ENCODE assay signal across 25 mouse cellular contexts in the genomic region with DNA sequence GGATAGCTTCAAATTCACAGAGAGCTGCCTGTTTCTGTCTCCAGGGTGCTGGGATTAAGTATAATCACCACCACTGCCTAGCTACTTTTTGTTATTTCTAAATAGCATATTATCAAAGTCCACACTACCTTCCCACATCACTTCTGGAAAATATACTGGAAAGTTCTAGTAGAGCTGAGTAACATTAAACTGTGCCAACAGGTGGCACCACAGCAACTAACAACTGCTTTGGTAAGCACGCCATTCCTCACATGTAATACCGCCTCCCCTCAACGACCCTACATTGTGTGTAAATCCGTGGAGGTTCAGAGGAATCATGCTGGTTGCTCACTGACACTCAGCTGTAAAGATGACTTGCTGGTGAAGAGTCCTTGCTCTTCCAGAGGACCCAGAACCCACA.
A peak's percentile ranks its signal among the peaks of the same experiment; 100 is the strongest.
DNase-seq lines count a peak whose midpoint lies in the region; ATAC-seq and TF ChIP-seq lines count a peak whose summit lies in the region.
"Had no signal": no experiment of that assay in that cellular context is flagged by ENCODE, and none has a peak within 500 bp of the region (broad histone marks: within the 10 kb centered on the region; RNA-seq: fewer than 3 reads in every experiment).

No protein-coding gene starts in this region.

- ATAC-seq in hindbrain, postnatal 0 days, result no peak
- no peak for ATAC-seq in kidney, embryonic 14.5 days (ENCODE audit: low FRiP score, low TSS enrichment)
- ATAC-seq: forebrain, embryonic 16.5 days; liver, postnatal 0 days; midbrain, embryonic 16.5 days had no signal

- 77% methylated on average over 4 of the region's 4 CpGs for WGBS in hindbrain, postnatal 0 days
- WGBS in hindbrain, embryonic 10.5 days, result 82% methylated on average over 4 of the region's 4 CpGs
- 72% methylated on average over 4 of the region's 4 CpGs for WGBS in kidney, embryonic 14.5 days

- no peak overlapping the region for H3K9ac ChIP-seq in hindbrain, postnatal 0 days (replicated peaks; ENCODE audit: low read length)
- H3K9ac ChIP-seq in kidney, embryonic 14.5 days (ENCODE audit: low read depth, low read length), result no peak overlapping the region
- H3K9ac ChIP-seq: heart, embryonic 15.5 days; hindbrain, embryonic 12.5 days; limb, embryonic 12.5 days; liver, postnatal 0 days had no signal

- H3K4me1 ChIP-seq in hindbrain, postnatal 0 days (ENCODE audit: insufficient read depth, low read length), result no peaks in the 10 kb centered on the region
- no peaks in the 10 kb centered on the region for H3K4me1 ChIP-seq in hindbrain, embryonic 10.5 days (replicated peaks)
- no peaks in the 10 kb centered on the region for H3K4me1 ChIP-seq in kidney, embryonic 14.5 days (ENCODE audit: control insufficient read depth, insufficient read depth, low read length)
- H3K4me1 ChIP-seq: forebrain, embryonic 10.5 days; heart, embryonic 15.5 days; hindbrain, embryonic 12.5 days; limb, embryonic 12.5 days; midbrain, embryonic 10.5 days had no signal

- peak; percentile 9 for DNase-seq in hindbrain, postnatal 0 days (ENCODE audit: low spot score)
- DNase-seq in hindbrain, embryonic 10.5 days (ENCODE audit: low spot score), result no peak
- peak; percentile 11 for DNase-seq in kidney, postnatal 14 days
- DNase-seq in ES-CJ7 (ENCODE audit: low read depth, low spot score), result peak; percentile 15
- peak; percentile 33 for DNase-seq in naive thymus-derived CD4-positive, alpha-beta T cell, adult 2 months (ENCODE audit: low read depth)
- DNase-seq in gastrocnemius, adult 2 months, result no peak
- DNase-seq: adrenal gland, adult 2 months; cerebellum, adult 18-20 months; cerebellum, postnatal 14 days; gastrocnemius, postnatal 14 days; liver, postnatal 0 days; right cerebral cortex, adult 18-20 months; right cerebral cortex, postnatal 4 days; thymus, postnatal 25 days had no signal

- no peak overlapping the region for H3K4me3 ChIP-seq in hindbrain, postnatal 0 days (ENCODE audit: low read length)
- no peak overlapping the region for H3K4me3 ChIP-seq in hindbrain, embryonic 10.5 days
- no peak overlapping the region for H3K4me3 ChIP-seq in kidney, embryonic 14.5 days (ENCODE audit: low read length)
- no peak overlapping the region for H3K4me3 ChIP-seq in gastrocnemius, adult 2 months
- H3K4me3 ChIP-seq: forebrain, embryonic 10.5 days; heart, embryonic 15.5 days; hindbrain, embryonic 12.5 days; limb, embryonic 12.5 days; midbrain, embryonic 10.5 days; myocyte had no signal

- H3K9me3 ChIP-seq in hindbrain, postnatal 0 days (ENCODE audit: low read length), result no peaks in the 10 kb centered on the region
- no peaks in the 10 kb centered on the region for H3K9me3 ChIP-seq in hindbrain, embryonic 10.5 days
- no peaks in the 10 kb centered on the region for H3K9me3 ChIP-seq in kidney, embryonic 14.5 days (ENCODE audit: control insufficient read depth, low read length)
- H3K9me3 ChIP-seq: forebrain, embryonic 10.5 days; heart, embryonic 15.5 days; hindbrain, embryonic 12.5 days; midbrain, embryonic 10.5 days had no signal

- H3K27ac ChIP-seq in hindbrain, postnatal 0 days, result no peak overlapping the region
- H3K27ac ChIP-seq in hindbrain, embryonic 10.5 days, result no peak overlapping the region
- H3K27ac ChIP-seq in kidney, embryonic 14.5 days (ENCODE audit: low read depth, low read length), result no peak overlapping the region
- H3K27ac ChIP-seq in gastrocnemius, adult 2 months, result no peak overlapping the region
- H3K27ac ChIP-seq: forebrain, embryonic 10.5 days; heart, embryonic 15.5 days; hindbrain, embryonic 12.5 days; limb, embryonic 12.5 days; macrophage; midbrain, embryonic 10.5 days had no signal

- TF ChIP-seq CTCF in hindbrain, postnatal 0 days (IDR thresholded peaks at IDR 0.05; ENCODE audit: low read depth), result 0 out of 2 replicates have a peak, but pooled peaks have one; percentile 13
- no peak for TF ChIP-seq CTCF in gastrocnemius, adult 2 months (IDR thresholded peaks at IDR 0.05)

- H3K27me3 ChIP-seq in hindbrain, postnatal 0 days (ENCODE audit: insufficient read depth, low read length), result no peaks in the 10 kb centered on the region
- H3K27me3 ChIP-seq in hindbrain, embryonic 10.5 days (ENCODE audit: insufficient read depth, poor library complexity, severe bottlenecking), result no peaks in the 10 kb centered on the region
- no peaks in the 10 kb centered on the region for H3K27me3 ChIP-seq in kidney, embryonic 14.5 days (ENCODE audit: control insufficient read depth, insufficient read depth, low read length)
- H3K27me3 ChIP-seq: heart, embryonic 15.5 days; hindbrain, embryonic 12.5 days; limb, embryonic 12.5 days had no signal

- no peaks in the 10 kb centered on the region for H3K36me3 ChIP-seq in hindbrain, postnatal 0 days (ENCODE audit: insufficient read depth, low read length)
- no peaks in the 10 kb centered on the region for H3K36me3 ChIP-seq in hindbrain, embryonic 10.5 days
- H3K36me3 ChIP-seq in kidney, embryonic 14.5 days (ENCODE audit: control insufficient read depth, insufficient read depth, low read length), result no peaks in the 10 kb centered on the region
- H3K36me3 ChIP-seq: forebrain, embryonic 10.5 days; heart, embryonic 15.5 days; hindbrain, embryonic 12.5 days; limb, embryonic 12.5 days; midbrain, embryonic 10.5 days had no signal

- intact Hi-C loops in gastrocnemius, adult 2 months (cut with DNase I), result no loop called here

- H3K4me2 ChIP-seq in hindbrain, postnatal 0 days (ENCODE audit: low read depth, low read length), result no peak overlapping the region
- H3K4me2 ChIP-seq in kidney, embryonic 14.5 days (replicated peaks; ENCODE audit: low read depth, low read length), result no peak overlapping the region
- H3K4me2 ChIP-seq: heart, embryonic 15.5 days; hindbrain, embryonic 12.5 days; limb, embryonic 12.5 days; liver, embryonic 11.5 days had no signal

Comparison
In these comparisons a context has a peak if more than half of its experiments do, and no peak if none do; other contexts are left out.
1. DNase-seq: peak in hindbrain, postnatal 0 days (single experiment), kidney, postnatal 14 days (single experiment), ES-CJ7 (single experiment) and naive thymus-derived CD4-positive, alpha-beta T cell, adult 2 months (single experiment); none in hindbrain, embryonic 10.5 days (single experiment) and gastrocnemius, adult 2 months (single experiment).